Mouse (Mus musculus) heart, embryonic 13.5 days (tissue): ENCODE measurements around the gene Ctsw. TPM values are rescaled to one million over a fixed set of nuclear protein-coding genes. Genes with fewer than 3 reads are reported as not detected.

Source experiments
- ATAC-seq: fragments of 200-750 bp; cut with Nextera tagmentation; 2 replicates; pipeline ENCODE4 v1.8.0; 2017; ENCODE audit warnings: moderate TSS enrichment; ENCODE audit not compliant: insufficient number of reproducible peaks, low FRiP score, low TSS enrichment; ENCODE audit errors: extremely low read depth
- H3K27ac ChIP-seq: fragments of 300-500 bp; sonication (generic); replicated peaks from 2 replicates; pipeline ENCODE4 v1.5.1; 2015; ENCODE audit warnings: moderate library complexity, mild to moderate bottlenecking, inconsistent platforms
- H3K27me3 ChIP-seq: fragments of 300-500 bp; sonication (generic); replicated peaks from 2 replicates; pipeline ENCODE4 v1.6.1; 2015; ENCODE audit warnings: mild to moderate bottlenecking, inconsistent platforms
- H3K36me3 ChIP-seq: fragments of 300-500 bp; sonication (generic); 2 replicates; pipeline ENCODE4 v1.6.1; 2015; ENCODE audit warnings: mild to moderate bottlenecking, inconsistent platforms
- H3K4me1 ChIP-seq: fragments of 300-500 bp; sonication (generic); 2 replicates; pipeline ENCODE4 v1.6.1; 2015; ENCODE audit warnings: inconsistent platforms
- H3K4me2 ChIP-seq: fragments of 300-500 bp; sonication (generic); 2 replicates; pipeline ENCODE4 v1.6.1; 2015; ENCODE audit warnings: inconsistent platforms, mild to moderate bottlenecking, moderate library complexity
- H3K4me3 ChIP-seq: fragments of 300-500 bp; sonication (generic); 2 replicates; pipeline ENCODE4 v1.5.1; 2015; ENCODE audit warnings: moderate library complexity, mild to moderate bottlenecking, inconsistent platforms
- H3K9ac ChIP-seq: fragments of 300-500 bp; sonication (generic); 2 replicates; pipeline ENCODE4 v1.6.1; 2015; ENCODE audit warnings: inconsistent platforms, mild to moderate bottlenecking, moderate library complexity
- H3K9me3 ChIP-seq: fragments of 300-500 bp; sonication (generic); 2 replicates; pipeline ENCODE4 v1.6.1; 2016; ENCODE audit warnings: inconsistent platforms
- WGBS: fragments of 180-500 bp; shearing (Covaris S2); methylation state at CpG from one replicate; pipeline ENCODE4 v1.1.7; 2015; ENCODE audit warnings: mixed read lengths; 5-methylcytosine and 5-hydroxymethylcytosine counted together
- polyA plus RNA-seq: library from polyadenylated mRNA; unstranded; fragments of >200 nt; fragmentation: Nextera tagmentation; extraction: Ambion mirVana; gene quantifications from 2 replicates; pipeline ENCODE4 v1.2.1, GENCODE M21; 2015

Ctsw gene
- polyA plus RNA-seq, 1 experiment from 2014 or later, result 1.7 TPM

- peak; percentile 34 for ATAC-seq
- Histone ChIP-seq H3K9me3 (no peaks in the 10 kb centered on the region), H3K27me3 (no peaks in the 10 kb centered on the region), H3K4me3 (peak overlapping the region; percentile 69), H3K4me1 (peaks cover 24% of the 10 kb centered on the region), H3K9ac (peak overlapping the region; percentile 92), H3K27ac (peak overlapping the region; percentile 86), H3K4me2 (peak overlapping the region; percentile 75), H3K36me3 (peaks cover 33% of the 10 kb centered on the region)
- 1% methylated on average over 46 of the region's 68 CpGs for WGBS
Measured at GRCm38 (mm10) chr19:5474281-5475068, 6.2 kb upstream of the Ctsw start.

- Histone ChIP-seq H3K4me1 (peaks cover 24% of the 10 kb centered on the region), H3K9me3 (no peaks in the 10 kb centered on the region), H3K36me3 (peaks cover 25% of the 10 kb centered on the region), H3K4me2 (peak within 1 kb of the TSS; percentile 75), H3K27me3 (no peaks in the 10 kb centered on the region), H3K9ac (peak within 1 kb of the TSS; percentile 92), H3K27ac (peak within 1 kb of the TSS; percentile 86), H3K4me3 (peak within 1 kb of the TSS; percentile 69)
- ATAC-seq, result peak; percentile 66; the same call in 1 of the 2 replicates
- WGBS, result under 1% methylated on average over 22 of the region's 22 CpGs
Measured at GRCm38 (mm10) chr19:5473720-5474119, 5.4 kb upstream of the Ctsw start, which contains the start of gene Efemp2. Gene Efemp2, plus strand, starts transcription at chr19:5473954.

DNA sequence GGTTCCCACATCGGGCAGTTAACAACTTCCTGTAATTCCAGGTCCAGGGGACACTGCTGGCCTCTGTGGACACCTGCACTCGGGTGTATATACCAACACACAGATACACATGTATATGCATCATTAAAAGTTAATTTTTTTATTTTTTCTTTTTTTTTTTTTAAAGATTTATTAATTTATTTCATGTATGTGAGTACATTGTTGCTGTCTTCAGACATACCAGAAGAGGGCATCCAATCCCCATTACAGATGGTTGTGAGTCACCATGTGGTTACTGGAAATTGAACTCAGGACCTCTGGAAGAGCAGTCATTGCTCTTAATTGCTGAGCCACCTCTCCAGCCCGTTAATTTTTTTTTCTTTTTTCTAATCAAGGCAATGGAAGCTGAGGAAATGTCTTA lies 4.5 kb upstream of the Ctsw start:
- H3K4me2 ChIP-seq, result no peak overlapping the region
- peaks cover 28% of the 10 kb centered on the region for H3K4me1 ChIP-seq
- no peak for ATAC-seq
- H3K9me3 ChIP-seq, result no peaks in the 10 kb centered on the region
- H3K4me3 ChIP-seq, result no peak overlapping the region
- no peak overlapping the region for H3K9ac ChIP-seq
- no peaks in the 10 kb centered on the region for H3K27me3 ChIP-seq
- H3K36me3 ChIP-seq, result peaks cover 21% of the 10 kb centered on the region
- no peak overlapping the region for H3K27ac ChIP-seq
- WGBS, result 70% methylated on average over 3 of the region's 3 CpGs

- Histone ChIP-seq H3K4me1 (peaks cover 28% of the 10 kb centered on the region), H3K4me3 (no peak overlapping the region), H3K9ac (no peak overlapping the region), H3K36me3 (peaks cover 21% of the 10 kb centered on the region), H3K4me2 (no peak overlapping the region), H3K27me3 (no peaks in the 10 kb centered on the region), H3K27ac (no peak overlapping the region), H3K9me3 (no peaks in the 10 kb centered on the region)
- WGBS, result 60% methylated on average over 5 of the region's 5 CpGs
- ATAC-seq, result no peak
Measured at GRCm38 (mm10) chr19:5471846-5472245, 3.5 kb upstream of the Ctsw start.

GRCm38 (mm10) chr19:5466916-5467500 lies 1.3 kb downstream of the Ctsw start:
- WGBS, result 91% methylated on average over 6 of the region's 6 CpGs
- Histone ChIP-seq H3K9me3 (no peaks in the 10 kb centered on the region), H3K36me3 (peaks cover 59% of the 10 kb centered on the region), H3K9ac (no peak overlapping the region), H3K27ac (no peak overlapping the region), H3K4me3 (no peak overlapping the region), H3K4me1 (peaks cover 19% of the 10 kb centered on the region), H3K27me3 (no peaks in the 10 kb centered on the region), H3K4me2 (no peak overlapping the region)
- no peak for ATAC-seq

DNA sequence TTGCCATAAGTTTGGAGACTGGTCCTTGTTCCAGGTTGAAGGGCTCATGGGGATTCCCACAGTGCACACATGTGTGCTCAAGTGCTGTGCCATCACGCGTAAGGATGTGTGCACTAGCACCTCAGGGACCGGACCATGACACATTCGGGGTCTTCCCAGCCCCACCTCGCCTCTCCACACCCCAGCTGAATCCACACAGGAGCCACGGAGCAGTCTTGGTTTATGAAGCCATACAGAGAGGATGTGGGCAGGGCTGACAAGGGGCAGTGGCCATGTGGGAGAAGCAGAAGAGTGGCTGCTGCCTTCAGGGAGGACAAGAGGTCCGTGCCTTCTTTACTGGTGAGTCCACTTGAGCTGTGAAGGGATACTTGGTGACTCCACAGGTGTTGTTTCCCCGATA lies 3.3 kb downstream of the Ctsw start:
- H3K27ac ChIP-seq, result no peak overlapping the region
- peaks cover 32% of the 10 kb centered on the region for H3K4me1 ChIP-seq
- H3K4me2 ChIP-seq, result peak overlapping the region; percentile 64
- no peaks in the 10 kb centered on the region for H3K9me3 ChIP-seq
- 91% methylated on average over 8 of the region's 8 CpGs for WGBS
- H3K4me3 ChIP-seq, result peak overlapping the region; percentile 41; the same call in 1 of the 2 replicates
- H3K27me3 ChIP-seq, result no peaks in the 10 kb centered on the region
- no peak for ATAC-seq
- peak overlapping the region; percentile 78; the same call in 1 of the 2 replicates for H3K9ac ChIP-seq
- H3K36me3 ChIP-seq, result peaks cover 65% of the 10 kb centered on the region

DNA sequence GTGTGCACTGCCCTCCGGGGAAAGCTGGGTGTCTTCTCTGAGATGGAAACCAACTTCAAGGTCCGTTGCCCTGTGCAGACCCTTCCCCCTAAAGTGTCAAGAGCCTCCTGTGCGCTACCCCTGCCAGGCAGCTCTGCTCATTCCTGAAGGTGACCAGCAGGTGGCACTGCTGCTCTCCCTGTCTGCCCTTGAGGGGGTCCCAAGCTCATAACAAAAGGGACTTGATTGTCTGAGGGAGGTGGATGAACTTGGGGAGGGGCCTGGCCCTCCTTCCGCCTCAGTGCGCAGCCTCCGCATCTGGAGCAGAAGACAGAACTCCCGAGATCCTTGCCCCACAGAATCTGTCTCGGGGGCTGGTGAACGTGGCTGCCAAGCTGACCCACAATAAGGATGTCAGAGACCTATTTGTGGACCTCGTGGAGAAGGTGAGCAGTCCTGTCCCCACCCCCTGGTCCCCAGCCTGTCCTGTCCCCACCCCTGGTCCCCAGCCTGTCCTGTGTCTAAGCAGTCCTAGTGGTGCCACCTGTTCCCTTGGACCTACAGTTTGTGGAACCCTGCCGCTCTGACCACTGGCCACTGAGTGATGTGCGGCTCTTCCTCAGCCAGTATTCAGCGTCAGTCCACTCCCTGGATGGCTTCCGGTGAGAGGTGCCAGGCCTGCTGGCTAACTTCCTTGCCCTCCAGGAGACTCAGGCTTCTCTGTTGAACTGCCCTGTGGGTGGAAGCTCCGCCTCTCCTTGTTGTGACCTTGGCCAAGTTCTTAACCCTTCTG lies 4.3 kb downstream of the Ctsw start:
- Histone ChIP-seq H3K9me3 (no peaks in the 10 kb centered on the region), H3K27ac (peak overlapping the region; percentile 86), H3K4me3 (peak overlapping the region; percentile 41), H3K4me1 (peaks cover 36% of the 10 kb centered on the region), H3K9ac (peak overlapping the region; percentile 78), H3K4me2 (peak overlapping the region; percentile 64), H3K36me3 (peaks cover 65% of the 10 kb centered on the region), H3K27me3 (no peaks in the 10 kb centered on the region)
- ATAC-seq, result no peak
- WGBS, result 45% methylated on average over 15 of the region's 15 CpGs

- no peaks in the 10 kb centered on the region for H3K9me3 ChIP-seq
Measured at GRCm38 (mm10) chr19:5463212-5463611, 5.1 kb downstream of the Ctsw start.

GRCm38 (mm10) chr19:5461411-5461810 lies 6.9 kb downstream of the Ctsw start:
- Histone ChIP-seq H3K27me3 (no peaks in the 10 kb centered on the region), H3K4me3 (peak overlapping the region; percentile 68), H3K9me3 (no peaks in the 10 kb centered on the region), H3K36me3 (peaks cover 47% of the 10 kb centered on the region), H3K4me2 (peak overlapping the region; percentile 95), H3K4me1 (peaks cover 45% of the 10 kb centered on the region), H3K9ac (peak overlapping the region; percentile 86), H3K27ac (no peak overlapping the region)
- no peak for ATAC-seq
- WGBS, result 79% methylated on average over 6 of the region's 6 CpGs

More at GRCm38 (mm10) chr19:5463212-5463611, 5.1 kb downstream of the Ctsw start:
- Histone ChIP-seq H3K27me3 (no peaks in the 10 kb centered on the region), H3K9ac (no peak overlapping the region), H3K4me2 (no peak overlapping the region), H3K4me1 (peaks cover 37% of the 10 kb centered on the region), H3K27ac (no peak overlapping the region), H3K36me3 (peaks cover 65% of the 10 kb centered on the region), H3K4me3 (no peak overlapping the region)
- ATAC-seq, result no peak
- WGBS, result 82% methylated on average over 9 of the region's 9 CpGs

DNA sequence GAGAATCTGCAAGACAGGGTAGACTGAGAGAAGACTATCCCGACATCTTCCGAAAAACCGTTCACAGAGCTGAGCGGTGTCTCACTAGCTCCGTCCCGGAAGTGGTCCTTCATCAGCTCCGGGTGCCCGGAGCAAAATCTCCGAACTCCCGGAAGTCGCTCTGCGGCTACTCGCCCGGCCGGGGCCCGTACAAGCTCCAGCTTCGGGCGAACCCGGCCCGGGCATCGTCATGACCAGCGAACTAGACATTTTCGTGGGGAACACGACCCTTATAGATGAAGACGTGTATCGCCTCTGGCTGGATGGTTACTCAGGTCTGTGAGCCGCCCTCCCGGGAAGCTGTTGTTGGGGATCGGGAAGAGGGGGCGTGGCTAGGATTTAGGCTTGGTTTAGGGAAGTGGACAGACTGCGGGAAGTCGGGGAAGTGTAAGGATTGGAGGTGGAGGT lies 7.8 kb downstream of the Ctsw start, which contains the start of gene Fibp:
Fibp (plus strand) TSS at position 151 of the 447 bp plus-strand sequence.
- peak within 1 kb of the TSS; percentile 55 for H3K27ac ChIP-seq
- peak within 1 kb of the TSS; percentile 86 for H3K9ac ChIP-seq
- under 1% methylated on average over 32 of the region's 32 CpGs for WGBS
- no peak for ATAC-seq
- peaks cover 55% of the 10 kb centered on the region for H3K4me1 ChIP-seq
- no peaks in the 10 kb centered on the region for H3K27me3 ChIP-seq
- H3K4me2 ChIP-seq, result peak within 1 kb of the TSS; percentile 95
- peaks cover 39% of the 10 kb centered on the region for H3K36me3 ChIP-seq
- H3K9me3 ChIP-seq, result no peaks in the 10 kb centered on the region
- peak within 1 kb of the TSS; percentile 68 for H3K4me3 ChIP-seq

- 24% methylated on average over 3 of the region's 3 CpGs for WGBS
- Histone ChIP-seq H3K4me2 (peak overlapping the region; percentile 95), H3K9me3 (no peaks in the 10 kb centered on the region), H3K36me3 (peaks cover 39% of the 10 kb centered on the region), H3K9ac (peak overlapping the region; percentile 86), H3K4me3 (peak overlapping the region; percentile 68), H3K4me1 (peaks cover 59% of the 10 kb centered on the region), H3K27ac (peak overlapping the region; percentile 55; the same call in 1 of the 2 replicates), H3K27me3 (no peaks in the 10 kb centered on the region)
- no peak for ATAC-seq
Measured at GRCm38 (mm10) chr19:5459896-5460295, 8.4 kb downstream of the Ctsw start.
